Mouse (Mus musculus): ENCODE results near the gene Mprip.

DNA sequence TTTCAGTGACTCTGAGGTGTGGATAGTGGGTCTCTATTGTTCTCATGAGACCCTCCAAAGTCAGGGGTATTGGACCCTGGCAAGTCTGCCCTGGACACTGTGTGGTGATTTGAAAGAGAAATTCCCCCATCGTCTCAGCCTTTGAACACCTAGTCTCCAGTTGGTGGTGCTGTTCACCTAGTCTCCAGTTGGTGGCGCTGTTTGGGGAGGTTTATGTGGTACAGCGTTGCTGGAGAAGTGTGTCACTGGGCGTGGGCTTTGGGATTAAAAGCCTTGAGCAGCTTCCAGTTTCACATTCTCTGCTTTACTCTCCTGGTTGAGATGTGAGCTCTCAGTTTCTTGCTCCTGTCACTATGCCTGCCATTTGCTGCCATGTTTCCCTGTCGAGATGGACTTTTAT is 28.1 kb upstream of the Mprip start:
- TF ChIP-seq CTCF (IDR thresholded peaks at IDR 0.05; ENCODE audit: borderline replicate concordance, control insufficient read depth, extremely low read depth, insufficient read depth, low read length, poor library complexity) (peak; percentile 61; the same call in 1 of the 2 replicates), POLR2A (IDR thresholded peaks at IDR 0.05; ENCODE audit: control insufficient read depth, extremely low read depth, insufficient read depth, low read length, poor library complexity) (no peak)

All from thymus, adult 2 months (tissue).